Mouse (Mus musculus) spleen, postnatal 10 days (tissue): Measurements from ENCODE around the gene Zmynd10.
"Not testable (repeated sequence)": the region's sequence is repeated elsewhere in the genome, so short reads cannot be mapped to it uniquely, and the experiment has no call there.

Source experiments
- DNase-seq, 2 experiments: peaks; one replicate each; pipeline ENCODE4 v3.0.0; 2021 to 2022; ENCODE audit warnings: low spot score in 2 of 2

The Zmynd10 gene

DNA sequence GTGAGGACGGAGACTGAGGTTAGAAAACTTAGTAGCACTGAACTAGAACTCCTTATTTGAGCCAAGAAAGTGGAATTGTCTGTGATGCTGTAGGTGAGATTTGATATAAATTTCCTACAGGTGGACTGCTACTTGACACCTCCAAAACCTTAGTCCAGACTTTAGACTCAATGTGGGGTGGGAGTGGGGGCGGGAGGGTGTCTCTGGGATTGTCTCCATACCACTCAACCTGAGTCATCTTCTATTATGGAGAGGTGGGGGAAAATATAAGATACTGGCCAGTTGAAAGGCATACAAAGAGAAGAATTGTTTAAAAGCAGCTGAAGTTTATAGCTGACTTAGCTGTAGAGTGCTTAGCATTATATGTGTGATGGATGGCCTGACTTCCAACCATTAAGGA is 8.6 kb downstream of the Zmynd10 start:
- DNase-seq: no peak

DNA sequence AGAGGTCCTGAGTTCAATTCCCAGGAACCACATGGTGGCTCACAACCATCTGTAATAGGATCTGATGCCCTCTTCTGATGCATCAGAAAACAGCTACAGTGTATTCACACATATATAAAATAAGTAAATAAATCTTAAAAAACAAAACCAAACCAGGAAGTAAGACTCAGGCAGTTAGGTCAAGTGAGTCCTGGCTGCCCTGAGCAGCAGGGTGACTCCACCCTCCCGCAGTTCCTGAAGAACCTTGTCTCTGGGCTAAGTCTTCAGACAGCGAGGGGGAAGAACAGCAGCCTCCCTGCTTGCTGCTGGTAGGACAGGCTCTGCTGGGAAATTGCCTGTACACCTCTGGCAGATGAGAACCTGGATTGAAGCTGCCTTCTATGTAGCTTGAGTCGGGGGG is 9.2 kb downstream of the Zmynd10 start:
- DNase-seq: no peak

DNA sequence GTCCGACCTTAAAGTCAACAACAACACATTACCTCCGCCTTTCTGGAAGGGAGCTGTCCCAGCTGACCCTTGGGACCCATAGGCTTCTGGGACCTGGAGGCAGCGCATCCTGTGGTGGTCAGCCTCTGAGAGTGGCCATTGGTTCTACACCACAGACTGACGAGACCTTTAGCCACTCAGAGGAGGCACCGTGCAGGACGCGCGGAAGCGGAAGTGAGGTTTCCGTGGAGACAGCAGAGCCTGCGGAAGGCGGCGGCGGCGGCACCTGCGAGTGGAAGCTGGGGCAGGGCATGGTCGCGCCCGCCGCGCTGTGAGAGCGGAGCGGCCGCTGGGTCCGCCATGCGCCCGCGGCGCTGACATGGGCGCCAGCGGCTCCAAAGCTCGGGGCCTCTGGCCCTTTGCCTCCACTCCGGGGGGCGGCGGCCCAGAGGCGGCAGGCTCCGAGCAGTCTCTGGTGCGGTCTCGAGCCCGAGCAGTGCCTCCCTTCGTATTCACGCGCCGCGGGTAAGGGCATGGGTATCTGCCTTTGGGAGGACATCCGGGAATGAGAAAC is 16.0 kb downstream of the Zmynd10 start, which contains the start of gene Tusc2:
Tusc2 (plus strand) TSS at position 227 of the 553 bp plus-strand sequence.
- DNase-seq: peak; percentile 85 to 95

DNA sequence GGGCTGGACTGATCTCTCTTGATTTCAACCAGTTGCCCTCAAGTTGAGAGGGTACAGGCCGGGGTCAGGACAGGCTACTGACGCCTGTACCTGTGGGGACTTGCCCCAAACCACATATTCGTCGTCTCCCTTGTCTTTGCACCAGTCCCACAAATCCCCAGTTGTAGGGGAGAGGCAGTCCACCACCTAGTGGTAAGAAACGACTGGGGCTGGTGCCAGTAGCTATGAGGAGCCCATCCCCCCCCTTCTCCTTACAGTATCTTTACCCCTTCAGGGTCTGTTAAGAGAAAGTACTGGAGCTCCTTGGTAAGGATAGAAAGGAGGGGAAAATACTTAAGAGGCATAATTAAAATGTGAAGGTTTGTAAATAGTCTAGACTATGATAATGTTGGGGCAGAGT is 18.5 kb downstream of the Zmynd10 start:
- DNase-seq: not testable (repeated sequence)

DNA sequence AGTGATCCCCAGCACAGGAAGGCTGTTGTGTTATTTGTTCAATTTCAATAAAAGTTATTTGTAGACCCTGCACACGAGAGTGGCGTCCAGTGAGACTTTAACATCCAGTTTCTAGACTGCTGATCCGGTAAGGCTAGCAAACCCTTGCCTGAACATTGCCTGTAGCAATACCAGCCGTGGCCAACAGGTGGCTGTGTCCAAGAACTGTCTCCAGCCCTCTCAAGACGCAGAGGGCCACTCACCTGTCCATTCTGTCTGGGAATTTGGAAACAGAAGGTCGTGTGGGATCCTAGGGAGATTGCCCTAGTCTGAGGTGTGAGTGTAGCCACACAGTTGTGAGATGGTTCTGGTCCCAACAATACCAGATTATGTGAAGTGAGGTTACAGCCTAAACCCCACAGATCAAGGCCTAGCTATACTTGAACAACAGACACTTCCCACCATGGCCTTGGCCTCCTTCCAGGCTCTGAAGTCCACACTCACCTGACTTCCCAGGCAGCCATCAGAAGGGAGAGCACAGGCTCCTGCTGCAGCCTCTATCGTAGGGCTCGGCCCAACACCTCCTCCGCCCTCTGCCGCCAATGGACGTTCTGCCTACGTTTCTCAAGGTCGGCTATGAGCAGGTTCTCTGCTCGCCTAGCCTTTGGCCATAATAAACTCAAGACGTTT is 19.1 kb downstream of the Zmynd10 start:
- DNase-seq: peak; percentile 91 to 94

DNA sequence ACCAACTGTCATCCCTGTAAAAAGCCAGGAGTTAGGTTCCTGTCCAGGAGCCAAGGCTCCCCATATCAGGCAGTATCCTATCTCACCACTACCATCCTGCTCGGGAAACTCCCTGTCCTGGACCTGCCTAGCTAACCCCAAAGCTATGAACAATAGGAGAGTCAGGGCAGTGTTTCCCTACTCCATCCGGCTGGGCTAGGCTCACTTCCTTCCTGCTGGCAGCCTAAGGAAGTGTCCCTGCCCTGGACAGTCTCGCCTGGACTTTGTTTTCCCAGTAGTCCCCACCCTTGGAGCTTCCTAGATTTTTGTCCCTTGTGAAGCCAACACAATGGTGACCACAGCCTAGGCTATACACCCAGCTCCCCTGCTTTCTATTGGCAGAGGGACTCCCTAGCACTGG is 19.8 kb downstream of the Zmynd10 start:
- DNase-seq: no peak

DNA sequence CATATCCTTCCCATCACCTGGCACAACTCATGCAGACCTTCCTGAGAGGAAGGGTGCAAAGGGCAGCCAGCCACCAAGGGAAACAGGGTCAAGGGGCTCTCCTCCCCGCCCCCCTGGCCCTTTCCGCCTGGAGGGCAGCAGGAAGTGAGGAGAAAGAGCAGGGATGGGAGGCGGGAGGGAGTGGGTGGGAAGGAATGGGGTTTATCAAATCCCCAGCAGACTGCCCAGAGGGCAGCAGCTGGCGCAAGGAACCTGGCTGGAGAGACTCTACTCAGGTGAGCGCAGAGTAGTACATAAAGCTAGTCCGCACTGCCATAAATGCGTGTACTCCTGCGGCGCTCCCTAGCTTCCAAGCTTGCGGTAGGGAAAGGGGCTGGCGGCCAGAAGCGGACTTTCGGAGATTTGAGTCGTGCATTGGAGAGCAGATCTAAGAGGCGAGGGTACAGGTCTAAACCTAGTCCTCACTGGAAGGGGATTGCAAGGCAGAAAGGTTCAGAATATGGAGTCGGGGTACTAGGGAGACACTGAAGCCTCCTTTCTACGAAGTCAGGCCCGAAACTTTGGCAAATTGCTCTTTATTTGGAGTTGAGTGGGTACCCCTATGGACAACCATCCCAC is 20.7 kb downstream of the Zmynd10 start, which contains the start of gene Hyal2:
Hyal2 (plus strand) TSS at position 244 of the 618 bp plus-strand sequence.
- DNase-seq: no peak

DNA sequence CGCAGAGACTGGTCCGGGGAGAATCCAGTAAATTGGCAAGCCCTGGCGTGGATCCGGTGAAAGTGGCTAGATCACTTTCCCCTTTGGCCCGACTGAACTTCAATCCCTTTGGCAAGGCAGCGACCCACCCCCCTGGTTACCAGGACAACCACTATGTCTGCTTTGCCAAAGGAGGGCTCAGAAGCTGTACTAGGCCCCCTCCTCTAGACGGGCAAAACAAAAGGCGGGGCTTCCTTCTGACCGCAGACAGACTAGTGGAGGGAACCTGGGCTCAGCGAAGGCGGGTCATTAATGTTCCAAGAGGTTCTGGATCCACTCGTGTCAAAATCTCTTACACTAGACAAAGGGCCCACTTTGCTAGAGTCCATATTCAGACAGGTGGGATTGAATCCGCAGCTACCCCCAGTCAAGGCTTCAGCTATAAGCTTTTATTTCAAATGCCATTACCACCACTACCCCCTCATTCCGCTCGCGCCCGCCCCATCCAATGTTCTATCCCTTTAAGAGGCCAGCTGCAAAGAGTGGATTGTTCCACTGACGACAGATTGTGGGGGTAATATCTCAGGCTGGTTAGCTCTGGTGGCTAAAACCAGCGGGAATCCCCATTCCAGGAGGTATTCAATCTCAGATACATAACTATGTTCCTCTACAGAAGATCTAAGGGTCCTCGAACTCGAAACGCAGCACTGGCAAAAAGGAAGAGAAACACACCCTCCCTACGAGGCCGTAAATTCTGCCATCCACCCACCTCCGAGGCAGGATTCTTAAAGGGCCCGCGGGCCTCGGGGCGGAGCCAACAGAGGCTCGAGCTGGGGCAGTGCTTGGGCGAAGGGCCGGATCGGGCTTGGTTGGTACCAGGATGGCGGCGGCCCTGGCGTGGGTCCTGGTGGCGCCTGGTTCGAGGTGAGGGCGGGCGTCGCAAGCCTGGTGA is 21.5 kb downstream of the Zmynd10 start:
- DNase-seq: peak; percentile 83 to 88

DNA sequence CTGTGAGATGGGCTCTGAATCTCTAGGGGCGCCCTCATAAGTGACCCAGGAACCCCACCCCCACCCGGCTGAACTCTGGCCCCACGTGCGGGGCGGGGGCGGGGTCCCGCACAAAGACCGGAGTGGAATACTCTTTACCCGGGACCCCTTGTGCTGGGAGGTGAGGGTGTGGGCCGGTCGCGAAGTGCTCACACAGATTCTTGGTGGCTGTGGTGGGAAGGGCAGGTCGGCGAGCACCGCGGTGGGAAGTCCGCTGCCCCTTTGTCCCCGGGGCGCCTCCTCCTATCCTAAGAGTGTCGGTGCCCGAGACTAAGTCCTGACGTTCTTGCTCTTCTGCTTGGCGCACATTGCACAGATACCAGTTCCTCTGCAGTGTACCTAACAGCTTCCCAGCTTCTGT is 22.2 kb downstream of the Zmynd10 start:
- DNase-seq: peak in 1 of 2 experiments; percentile 58

DNA sequence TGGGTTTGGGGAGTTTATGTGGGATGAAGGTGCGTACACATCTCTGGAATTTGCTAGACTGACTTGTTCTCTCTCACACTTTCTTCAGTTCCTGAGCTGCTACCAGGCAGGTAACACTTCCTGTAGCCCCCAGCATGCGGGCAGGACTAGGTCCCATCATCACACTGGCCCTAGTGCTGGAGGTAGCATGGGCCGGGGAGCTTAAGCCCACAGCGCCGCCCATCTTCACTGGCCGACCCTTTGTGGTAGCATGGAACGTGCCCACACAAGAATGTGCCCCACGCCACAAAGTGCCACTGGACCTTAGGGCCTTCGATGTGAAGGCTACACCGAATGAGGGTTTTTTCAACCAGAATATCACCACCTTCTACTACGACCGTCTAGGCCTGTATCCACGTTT is 22.9 kb downstream of the Zmynd10 start:
- no peak for DNase-seq

DNA sequence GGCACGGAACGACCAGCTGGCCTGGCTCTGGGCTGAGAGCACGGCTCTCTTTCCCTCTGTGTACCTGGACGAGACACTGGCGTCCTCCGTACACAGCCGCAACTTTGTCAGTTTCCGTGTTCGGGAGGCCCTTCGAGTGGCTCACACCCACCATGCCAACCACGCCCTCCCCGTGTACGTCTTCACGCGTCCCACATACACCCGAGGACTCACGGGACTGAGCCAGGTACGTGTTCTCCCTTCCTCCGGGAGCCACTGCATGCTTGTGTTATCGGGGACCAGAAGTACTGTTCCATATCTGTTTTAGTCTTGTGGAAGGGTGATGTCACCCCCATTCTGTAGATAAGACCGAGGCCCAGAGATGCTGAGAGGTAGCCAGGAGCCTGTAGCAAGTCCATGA is 23.7 kb downstream of the Zmynd10 start:
- peak in 1 of 2 experiments; percentile 25 for DNase-seq

DNA sequence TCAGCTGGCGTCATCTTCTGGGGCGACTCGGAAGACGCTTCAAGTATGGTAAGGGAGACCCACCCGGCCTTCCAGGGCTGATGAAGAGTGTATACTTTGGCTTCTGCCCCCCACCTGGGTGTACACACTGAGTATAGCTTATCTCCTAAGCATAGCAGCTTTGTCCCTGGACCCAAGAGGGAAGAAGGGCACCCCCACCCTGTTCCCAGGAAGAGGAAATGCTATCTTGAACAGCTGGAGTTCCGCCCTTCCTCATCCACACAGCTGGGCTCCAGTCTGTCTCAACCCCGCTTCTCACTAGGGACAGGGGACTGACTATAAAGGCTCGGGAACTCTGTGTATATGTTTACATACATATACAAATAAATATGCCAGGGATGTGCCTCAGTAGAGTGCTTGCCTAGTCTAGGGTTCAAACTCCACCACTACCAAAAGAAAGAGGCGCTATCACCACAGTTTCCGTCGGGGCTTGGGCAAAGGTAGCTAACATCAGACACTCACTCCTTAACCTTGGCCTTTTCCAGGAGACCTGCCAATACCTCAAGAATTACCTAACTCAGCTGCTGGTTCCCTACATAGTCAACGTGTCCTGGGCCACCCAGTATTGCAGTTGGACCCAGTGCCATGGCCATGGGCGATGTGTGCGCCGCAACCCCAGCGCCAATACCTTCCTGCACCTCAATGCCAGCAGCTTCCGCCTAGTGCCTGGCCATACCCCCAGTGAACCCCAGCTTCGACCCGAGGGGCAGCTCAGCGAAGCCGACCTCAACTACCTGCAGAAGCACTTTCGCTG is 24.6 kb downstream of the Zmynd10 start:
- no peak for DNase-seq

DNA sequence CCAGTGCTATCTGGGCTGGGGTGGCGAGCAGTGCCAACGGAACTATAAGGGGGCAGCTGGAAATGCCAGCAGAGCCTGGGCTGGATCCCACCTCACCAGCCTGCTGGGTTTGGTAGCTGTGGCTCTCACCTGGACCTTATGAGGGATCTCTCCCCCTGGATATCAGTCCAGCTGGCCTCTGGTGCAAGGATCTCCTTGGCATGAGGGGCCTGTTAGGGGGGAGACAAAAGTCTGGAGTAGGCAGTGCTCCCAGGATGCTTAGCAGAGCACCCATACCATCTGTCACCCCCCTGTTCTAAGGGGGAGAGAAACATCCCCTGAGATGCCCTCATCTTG is 25.2 kb downstream of the Zmynd10 start:
- DNase-seq: no peak

DNA sequence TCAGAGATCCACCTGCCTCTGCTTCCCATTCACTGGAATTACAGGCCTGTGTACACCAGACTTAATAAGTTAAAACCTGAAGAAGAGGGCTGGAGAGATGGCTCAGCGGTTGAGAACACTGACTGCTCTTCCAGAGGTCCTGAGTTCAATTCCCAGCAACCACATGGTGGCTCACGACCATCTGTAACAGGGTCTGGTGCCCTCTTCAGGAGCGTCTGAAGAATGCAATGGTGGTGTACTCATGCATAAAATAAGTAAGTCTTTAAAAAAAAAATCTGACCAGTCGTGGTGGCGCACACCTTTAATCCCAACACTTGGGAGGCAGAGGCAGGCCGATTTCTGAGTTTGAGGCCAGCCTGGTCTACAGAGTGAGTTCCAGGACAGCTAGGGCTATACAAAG is 26.7 kb downstream of the Zmynd10 start:
- DNase-seq: not testable (repeated sequence)

DNA sequence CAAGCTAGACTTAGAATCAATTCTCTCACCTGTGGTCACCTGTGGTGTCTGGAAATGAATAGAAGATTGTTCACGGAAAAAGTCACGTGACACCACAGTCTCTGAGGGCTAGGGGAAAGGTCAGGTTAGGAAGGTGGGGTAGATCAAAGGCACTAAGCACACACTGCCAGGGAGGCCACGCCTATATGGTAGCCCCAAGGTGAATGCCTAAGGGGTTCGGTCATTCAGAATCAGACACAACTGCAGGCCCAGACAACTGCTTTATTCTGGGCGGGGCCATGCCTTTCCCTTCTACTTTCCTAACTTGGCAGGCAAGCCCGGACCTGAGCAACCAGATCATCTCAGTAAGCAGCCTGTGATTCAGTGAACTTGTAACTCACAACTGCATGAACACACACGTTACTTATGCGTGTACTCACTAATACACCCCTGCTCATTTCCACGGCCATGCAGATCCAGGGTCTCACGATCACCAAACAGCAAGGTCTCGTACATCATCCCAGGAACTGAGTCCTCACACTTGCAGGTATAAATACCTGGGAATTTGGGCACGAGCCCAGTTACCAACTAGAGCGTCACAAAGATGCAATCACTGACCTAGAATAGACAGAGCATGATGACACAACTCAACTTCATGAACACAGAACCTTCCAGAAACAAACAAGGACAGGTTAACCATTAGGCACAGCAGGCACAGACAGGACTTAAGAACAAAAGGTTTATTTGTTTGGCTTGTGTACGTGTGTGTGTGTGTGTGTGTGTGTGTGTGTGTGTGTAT is 28.7 kb downstream of the Zmynd10 start:
- no peak for DNase-seq

DNA sequence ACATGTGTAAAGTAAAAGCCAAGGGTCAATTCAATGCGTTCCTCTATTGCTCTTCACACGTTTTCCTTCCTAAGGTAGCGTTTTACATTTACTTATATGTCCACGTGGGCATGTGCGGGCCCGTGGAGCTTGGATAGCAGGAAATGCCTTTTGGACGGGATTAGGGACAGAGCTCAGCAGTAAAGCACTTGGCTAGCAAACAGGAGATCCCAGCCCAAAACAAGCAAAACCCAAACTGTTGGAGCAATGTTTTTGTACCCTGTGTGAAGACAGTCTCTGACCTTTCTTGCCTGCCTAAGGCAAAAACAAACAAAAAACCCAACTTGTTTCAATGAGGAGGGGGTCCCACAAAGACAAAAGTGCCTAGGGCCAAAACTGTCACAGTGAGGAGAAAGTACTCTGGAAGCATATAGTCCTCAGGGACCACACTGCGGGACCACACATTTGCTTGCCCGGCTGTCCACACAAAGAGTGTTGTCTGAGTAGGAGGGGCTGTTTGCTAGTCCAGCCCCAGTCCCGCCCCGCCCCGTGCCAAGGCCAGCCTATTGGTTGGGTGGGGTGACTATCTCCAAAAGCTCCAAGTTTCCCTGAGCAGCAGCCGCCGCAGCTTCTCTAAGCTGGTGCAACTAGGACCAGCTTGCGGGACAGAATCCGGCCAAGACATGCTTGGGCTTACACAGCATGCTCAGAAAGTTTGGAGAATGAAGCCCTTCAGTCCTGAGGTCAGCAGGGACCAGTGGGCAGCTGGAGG is 29.4 kb downstream of the Zmynd10 start, which contains the start of gene Hyal1:
Hyal1 (plus strand) TSS at position 571 of the 751 bp plus-strand sequence.
- peak; percentile 69 to 86 for DNase-seq

DNA sequence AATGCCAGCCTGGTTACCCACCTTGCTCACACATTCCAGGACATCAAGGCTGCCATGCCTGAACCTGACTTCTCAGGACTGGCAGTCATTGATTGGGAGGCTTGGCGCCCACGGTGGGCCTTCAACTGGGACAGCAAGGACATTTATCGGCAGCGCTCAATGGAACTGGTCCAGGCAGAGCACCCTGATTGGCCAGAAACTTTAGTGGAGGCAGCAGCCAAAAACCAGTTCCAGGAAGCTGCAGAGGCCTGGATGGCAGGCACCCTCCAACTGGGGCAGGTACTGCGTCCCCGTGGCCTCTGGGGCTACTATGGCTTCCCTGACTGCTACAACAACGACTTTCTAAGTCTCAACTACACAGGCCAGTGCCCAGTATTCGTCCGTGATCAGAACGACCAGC is 30.8 kb downstream of the Zmynd10 start:
- DNase-seq: no peak

DNA sequence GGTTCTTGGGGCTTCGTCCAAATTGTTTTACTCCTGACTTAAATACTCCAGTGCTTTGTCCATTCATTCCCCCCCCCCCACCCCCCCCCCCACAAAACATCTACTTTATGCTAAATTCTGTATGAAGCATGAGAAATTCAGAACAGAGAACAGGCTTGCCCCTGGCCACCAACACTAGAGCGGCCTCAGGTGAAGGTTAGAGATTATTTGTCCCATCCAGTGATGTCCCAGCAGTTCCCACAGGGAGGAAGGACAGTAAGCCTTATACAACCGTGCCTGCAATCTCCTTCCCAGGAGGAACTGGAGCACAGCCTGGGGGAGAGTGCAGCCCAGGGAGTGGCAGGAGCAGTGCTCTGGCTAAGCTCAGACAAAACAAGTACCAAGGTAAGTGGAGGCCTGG is 31.5 kb downstream of the Zmynd10 start, which contains the start of gene Naa80:
Naa80 (plus strand) TSS at position 301 of the 400 bp plus-strand sequence.
- no peak for DNase-seq

DNA sequence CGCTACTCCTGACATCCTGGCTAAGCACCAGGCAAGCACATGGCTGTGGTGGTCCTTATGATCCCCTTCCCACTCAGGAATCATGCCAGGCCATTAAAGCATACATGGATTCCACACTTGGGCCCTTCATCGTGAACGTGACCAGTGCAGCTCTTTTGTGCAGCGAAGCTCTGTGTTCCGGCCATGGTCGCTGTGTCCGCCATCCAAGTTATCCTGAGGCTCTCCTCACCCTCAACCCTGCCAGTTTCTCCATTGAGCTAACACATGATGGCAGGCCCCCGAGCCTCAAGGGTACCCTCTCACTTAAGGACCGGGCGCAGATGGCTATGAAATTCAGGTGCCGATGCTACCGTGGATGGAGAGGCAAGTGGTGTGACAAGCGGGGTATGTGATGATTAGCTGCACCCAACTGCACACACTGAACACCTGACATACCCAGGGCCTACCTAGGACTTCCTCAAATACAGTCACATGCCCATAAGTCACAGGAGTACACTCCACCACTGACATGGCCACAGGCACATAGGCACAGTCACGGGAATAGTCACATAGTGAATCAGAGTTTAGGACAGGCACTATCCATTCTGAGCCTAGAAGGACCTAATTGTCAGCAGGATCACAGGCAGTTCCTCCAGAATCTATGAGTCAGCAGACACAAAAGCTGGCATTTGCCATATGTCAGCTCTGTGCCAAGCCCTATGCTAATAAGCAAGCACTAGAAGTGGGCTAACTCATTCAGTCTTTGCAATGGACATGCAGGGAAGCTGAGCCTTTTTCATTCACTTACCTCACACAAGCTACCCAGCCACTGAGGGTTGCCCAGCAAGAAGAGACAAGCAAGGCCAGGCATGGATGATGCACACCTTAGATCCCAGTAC is 32.2 kb downstream of the Zmynd10 start:
- no peak for DNase-seq
